Mouse (Mus musculus): ENCODE measurements around the gene Nod2. TPM values are rescaled to one million over a fixed set of nuclear protein-coding genes. Genes with fewer than 3 reads are reported as not detected.

Gene Nod2
- total and polyA plus RNA-seq, 3 experiments: 1.1 to 1.9 (median 1.5) TPM

GRCm38 (mm10) chr8:88664947-88665346 lies 17.8 kb downstream of the Nod2 start:
- intact Hi-C loops (cut with DNase I): no loop called here
- H3K27ac ChIP-seq: no peak overlapping the region
- WGBS: 80% methylated on average over 19 of the region's 19 CpGs
- H3K4me1 ChIP-seq (ENCODE audit: control insufficient read depth, insufficient read depth, low read length): no peaks in the 10 kb centered on the region
- no peaks in the 10 kb centered on the region for H3K27me3 ChIP-seq (ENCODE audit: control insufficient read depth, insufficient read depth, low read length)
- no peak overlapping the region for H3K4me3 ChIP-seq
- DNase-seq: no peak
- no peak overlapping the region for H3K9ac ChIP-seq (ENCODE audit: low read depth, low read length)
- TF ChIP-seq POLR2A (IDR thresholded peaks at IDR 0.05; ENCODE audit: insufficient read depth, low read depth, low read length): no peak
- H3K79me2 ChIP-seq (replicated peaks; ENCODE audit: control insufficient read depth, insufficient read depth, low read length): no peaks in the 10 kb centered on the region
- H3K36me3 ChIP-seq (ENCODE audit: control insufficient read depth, insufficient read depth, low read length): no peaks in the 10 kb centered on the region

- H3K27me3 ChIP-seq (ENCODE audit: control insufficient read depth, insufficient read depth, low read length): no peaks in the 10 kb centered on the region
- TF ChIP-seq POLR2A (IDR thresholded peaks at IDR 0.05; ENCODE audit: insufficient read depth, low read depth, low read length): no peak
- TF ChIP-seq CTCF (IDR thresholded peaks at IDR 0.05): no peak
- no peak for TF ChIP-seq EP300 (IDR thresholded peaks at IDR 0.05; ENCODE audit: insufficient read depth, low read depth, low read length)
- no peak overlapping the region for H3K9ac ChIP-seq (ENCODE audit: low read depth, low read length)
- H3K27ac ChIP-seq: no peak overlapping the region
- no peaks in the 10 kb centered on the region for H3K4me1 ChIP-seq (ENCODE audit: control insufficient read depth, insufficient read depth, low read length)
- no peaks in the 10 kb centered on the region for H3K36me3 ChIP-seq (ENCODE audit: control insufficient read depth, insufficient read depth, low read length)
- peak in 1 of 2 experiments; percentile 54 for DNase-seq
- H3K79me2 ChIP-seq (replicated peaks; ENCODE audit: control insufficient read depth, insufficient read depth, low read length): no peaks in the 10 kb centered on the region
- H3K4me3 ChIP-seq: no peak overlapping the region
- 54% methylated on average over 1 of the region's 1 CpGs for WGBS
- intact Hi-C loops (cut with DNase I): no loop called here
These were observed 19.3 kb downstream of the Nod2 start for GRCm38 (mm10) chr8:88666435-88666834.

- no peak overlapping the region for H3K9ac ChIP-seq (ENCODE audit: low read depth, low read length)
- no peak overlapping the region for H3K27ac ChIP-seq
- no peak overlapping the region for H3K4me3 ChIP-seq
- no peak for TF ChIP-seq POLR2A (IDR thresholded peaks at IDR 0.05; ENCODE audit: insufficient read depth, low read depth, low read length)
- TF ChIP-seq EP300 (IDR thresholded peaks at IDR 0.05; ENCODE audit: insufficient read depth, low read depth, low read length): no peak
- TF ChIP-seq CTCF (IDR thresholded peaks at IDR 0.05): no peak
- WGBS: 70% methylated on average over 14 of the region's 14 CpGs
- H3K27me3 ChIP-seq (ENCODE audit: control insufficient read depth, insufficient read depth, low read length): no peaks in the 10 kb centered on the region
- intact Hi-C loops (cut with DNase I): no loop called here
- peak in 1 of 2 experiments; percentile 61 for DNase-seq
- H3K4me1 ChIP-seq (ENCODE audit: control insufficient read depth, insufficient read depth, low read length): no peaks in the 10 kb centered on the region
- H3K36me3 ChIP-seq (ENCODE audit: control insufficient read depth, insufficient read depth, low read length): no peaks in the 10 kb centered on the region
- H3K79me2 ChIP-seq (replicated peaks; ENCODE audit: control insufficient read depth, insufficient read depth, low read length): no peaks in the 10 kb centered on the region
These were observed 21.4 kb downstream of the Nod2 start for GRCm38 (mm10) chr8:88668400-88669086.

- H3K79me2 ChIP-seq (replicated peaks; ENCODE audit: control insufficient read depth, insufficient read depth, low read length): no peaks in the 10 kb centered on the region
- intact Hi-C loops (cut with DNase I): loop anchor here (1.0 kb wide), 1 partner anchor 37 kb away; no protein-coding TSS in a partner anchor
- no peak for TF ChIP-seq EP300 (IDR thresholded peaks at IDR 0.05; ENCODE audit: insufficient read depth, low read depth, low read length)
- no peak for TF ChIP-seq CTCF (IDR thresholded peaks at IDR 0.05)
- no peak for TF ChIP-seq POLR2A (IDR thresholded peaks at IDR 0.05; ENCODE audit: insufficient read depth, low read depth, low read length)
These were observed 23.7 kb downstream of the Nod2 start for GRCm38 (mm10) chr8:88670782-88671181.

GRCm38 (mm10) chr8:88671575-88671974 lies 24.5 kb downstream of the Nod2 start:
- TF ChIP-seq EP300 (IDR thresholded peaks at IDR 0.05; ENCODE audit: insufficient read depth, low read depth, low read length) (no peak), CTCF (IDR thresholded peaks at IDR 0.05) (no peak), POLR2A (IDR thresholded peaks at IDR 0.05; ENCODE audit: insufficient read depth, low read depth, low read length) (no peak)

More at GRCm38 (mm10) chr8:88670782-88671181, 23.7 kb downstream of the Nod2 start:
- H3K36me3 ChIP-seq (ENCODE audit: control insufficient read depth, insufficient read depth, low read length): no peaks in the 10 kb centered on the region
- 95% methylated on average over 6 of the region's 6 CpGs for WGBS
- H3K4me3 ChIP-seq: no peak overlapping the region
- DNase-seq: no peak
- H3K9ac ChIP-seq (ENCODE audit: low read depth, low read length): no peak overlapping the region
- H3K27ac ChIP-seq: no peak overlapping the region
- H3K4me1 ChIP-seq (ENCODE audit: control insufficient read depth, insufficient read depth, low read length): no peaks in the 10 kb centered on the region
- H3K27me3 ChIP-seq (ENCODE audit: control insufficient read depth, insufficient read depth, low read length): no peaks in the 10 kb centered on the region

GRCm38 (mm10) chr8:88673859-88674258 lies 26.7 kb downstream of the Nod2 start:
- Histone ChIP-seq H3K36me3 (ENCODE audit: control insufficient read depth, insufficient read depth, low read length) (no peaks in the 10 kb centered on the region), H3K27ac (no peak overlapping the region), H3K27me3 (ENCODE audit: control insufficient read depth, insufficient read depth, low read length) (no peaks in the 10 kb centered on the region), H3K79me2 (replicated peaks; ENCODE audit: control insufficient read depth, insufficient read depth, low read length) (no peaks in the 10 kb centered on the region), H3K4me3 (no peak overlapping the region), H3K4me1 (ENCODE audit: control insufficient read depth, insufficient read depth, low read length) (no peaks in the 10 kb centered on the region), H3K9ac (ENCODE audit: low read depth, low read length) (no peak overlapping the region)
- intact Hi-C loops (cut with DNase I): no loop called here
- DNase-seq: no peak
- WGBS: 77% methylated on average over 5 of the region's 5 CpGs
- no peak for TF ChIP-seq EP300 (IDR thresholded peaks at IDR 0.05; ENCODE audit: insufficient read depth, low read depth, low read length)
- no peak for TF ChIP-seq CTCF (IDR thresholded peaks at IDR 0.05)
- TF ChIP-seq POLR2A (IDR thresholded peaks at IDR 0.05; ENCODE audit: insufficient read depth, low read depth, low read length): no peak

More at GRCm38 (mm10) chr8:88671575-88671974, 24.5 kb downstream of the Nod2 start:
- Histone ChIP-seq H3K27ac (no peak overlapping the region), H3K4me1 (ENCODE audit: control insufficient read depth, insufficient read depth, low read length) (no peaks in the 10 kb centered on the region), H3K27me3 (ENCODE audit: control insufficient read depth, insufficient read depth, low read length) (no peaks in the 10 kb centered on the region), H3K79me2 (replicated peaks; ENCODE audit: control insufficient read depth, insufficient read depth, low read length) (no peaks in the 10 kb centered on the region), H3K4me3 (no peak overlapping the region), H3K36me3 (ENCODE audit: control insufficient read depth, insufficient read depth, low read length) (no peaks in the 10 kb centered on the region), H3K9ac (ENCODE audit: low read depth, low read length) (no peak overlapping the region)
- DNase-seq: no peak
- WGBS: 87% methylated on average over 10 of the region's 10 CpGs
- intact Hi-C loops (cut with DNase I): no loop called here

All from heart, adult 2 months (tissue).